Mouse (Mus musculus): ENCODE measurements around the gene Acot13.

The Acot13 gene

DNA sequence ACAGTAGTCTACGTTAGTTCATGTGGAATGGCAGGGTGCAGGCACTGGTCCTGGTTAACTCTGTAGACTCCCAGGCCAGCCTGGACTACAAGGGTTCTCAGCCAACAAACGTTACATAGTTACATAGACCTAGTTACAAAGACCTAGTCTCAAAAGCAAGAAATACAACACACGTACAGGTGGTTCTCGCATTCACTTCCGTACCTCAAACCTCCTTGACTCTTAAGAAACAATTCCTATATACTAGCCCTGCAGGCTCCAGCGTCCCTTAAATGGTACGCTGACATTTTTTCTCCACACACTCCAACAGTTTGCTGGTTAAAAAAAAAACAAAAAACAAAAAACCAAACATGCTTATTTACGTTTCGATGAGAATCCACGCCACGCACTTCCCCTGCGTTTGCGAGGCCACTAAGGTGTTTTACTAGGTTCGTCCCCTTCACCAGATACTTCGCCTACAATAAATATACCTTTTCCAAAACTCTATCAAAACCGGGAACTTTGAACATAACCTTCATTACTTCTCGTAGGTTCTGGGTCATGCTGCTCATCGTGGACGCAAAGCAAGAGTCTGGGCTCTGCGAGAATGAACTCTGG lies 486 bp downstream of the Acot13 start:
- no peak for DNase-seq (ENCODE audit: low read depth, low spot score)

DNA sequence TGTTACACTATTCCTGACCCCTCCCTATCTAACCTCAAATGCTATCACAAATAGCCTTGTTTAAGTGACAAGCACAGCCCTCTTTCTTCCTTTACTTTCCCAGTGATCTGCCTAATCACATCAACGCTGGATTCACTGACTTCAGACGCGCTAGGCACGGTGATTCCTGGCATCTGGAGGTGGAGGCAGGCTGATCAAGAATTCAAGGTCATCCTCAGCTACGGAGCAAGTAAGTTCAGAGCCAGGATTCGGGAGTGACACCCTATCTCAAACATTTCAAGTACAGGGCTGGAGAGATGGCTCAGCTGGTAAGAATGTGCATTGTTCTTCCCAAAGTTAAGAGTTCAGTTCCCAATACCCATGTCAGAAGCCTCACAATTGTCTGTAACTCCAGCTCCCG lies 5.2 kb downstream of the Acot13 start:
- DNase-seq (ENCODE audit: low read depth, low spot score) = peak; percentile 38

DNA sequence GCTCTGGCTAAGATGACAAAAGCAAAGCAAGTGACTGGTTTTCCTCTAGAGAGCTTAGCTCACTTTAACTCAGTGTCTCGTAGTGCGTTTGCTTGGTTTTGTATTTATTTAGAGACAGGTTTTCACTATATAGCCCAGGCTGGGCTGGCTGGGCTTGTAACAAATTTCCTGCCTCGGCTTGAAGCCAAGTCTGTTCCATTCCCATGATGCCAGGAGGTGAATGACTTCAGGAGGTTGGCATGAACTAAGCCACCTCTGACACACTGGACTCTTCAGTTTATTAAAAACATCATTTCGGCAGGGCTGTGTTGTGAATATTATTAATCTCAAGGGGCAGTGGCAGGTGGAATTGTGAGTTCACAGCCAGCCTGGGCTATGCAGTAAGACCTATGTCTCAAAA lies 5.8 kb downstream of the Acot13 start:
- no peak for DNase-seq (ENCODE audit: low read depth, low spot score)

DNA sequence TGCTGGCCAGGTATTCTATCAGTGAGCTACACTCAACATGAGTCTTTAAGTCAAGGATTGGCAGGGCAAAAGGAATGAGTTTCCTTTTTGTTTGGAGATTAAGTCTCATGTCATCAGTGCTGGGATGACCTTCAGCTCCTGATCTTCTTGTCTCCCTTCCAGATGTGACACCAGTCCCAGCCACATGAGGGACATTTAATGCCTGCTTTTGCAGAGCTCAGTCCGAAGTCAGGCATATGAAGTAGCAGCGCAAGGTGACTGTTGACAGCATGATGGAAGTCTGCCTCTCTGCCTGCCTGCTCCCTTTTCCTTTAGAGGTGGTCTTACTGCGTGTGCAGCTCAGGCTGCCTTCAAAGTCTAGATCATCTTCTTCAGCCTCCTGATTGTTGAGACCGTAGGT lies 6.7 kb downstream of the Acot13 start:
- no peak for DNase-seq (ENCODE audit: low read depth, low spot score)

DNA sequence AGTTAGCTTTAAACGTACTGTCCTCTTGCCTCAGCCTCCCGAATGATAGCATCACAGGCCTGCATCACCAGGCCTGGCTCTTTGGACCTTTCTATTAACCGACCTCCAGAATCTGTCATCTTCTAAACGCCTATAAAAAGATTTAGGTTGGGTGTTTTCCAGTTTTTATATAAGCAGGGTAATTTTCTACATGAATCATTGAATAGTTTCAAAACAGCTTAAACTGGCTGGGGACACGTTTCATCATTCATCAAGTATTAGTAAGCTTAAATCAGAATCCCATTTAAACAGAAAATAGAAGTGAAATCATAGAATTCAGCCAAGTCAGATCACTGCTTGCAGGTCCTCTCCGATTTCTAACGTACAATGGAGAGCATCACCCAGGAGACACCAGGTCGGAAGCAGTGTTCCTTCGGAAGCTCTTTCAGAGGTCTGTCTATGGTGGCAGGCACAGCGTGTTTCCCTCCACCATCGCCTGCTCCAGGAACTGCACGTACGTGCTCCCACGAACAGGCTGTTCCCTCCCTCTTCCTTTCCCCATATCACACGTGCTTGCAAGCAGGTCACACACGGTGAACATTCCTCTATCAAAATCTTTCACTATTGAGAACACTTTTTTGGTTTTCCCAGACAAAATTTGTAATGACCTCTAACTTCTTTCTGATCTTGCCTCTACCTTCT lies 8.5 kb downstream of the Acot13 start:
- no peak for DNase-seq (ENCODE audit: low read depth, low spot score)

DNA sequence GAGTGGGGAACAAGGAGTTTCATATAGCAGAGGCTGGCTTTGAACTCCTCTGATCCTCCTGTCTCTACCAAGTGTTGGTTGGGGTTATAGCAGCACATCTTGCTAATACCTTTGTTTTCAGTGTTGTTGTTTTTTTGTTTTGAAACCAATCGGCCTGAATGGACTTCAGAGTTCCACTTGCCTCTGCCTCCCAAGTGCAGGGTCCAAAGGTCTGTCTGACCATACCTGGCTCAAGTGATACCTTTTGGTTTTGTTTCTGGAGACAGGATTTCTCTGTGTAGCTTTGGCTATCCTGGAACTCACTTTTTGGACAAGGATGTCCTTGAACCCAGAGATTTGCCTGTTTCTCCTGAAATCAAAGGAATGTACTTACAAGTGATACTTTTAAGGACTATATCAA lies 11.4 kb downstream of the Acot13 start:
- DNase-seq (ENCODE audit: low read depth, low spot score) = no peak

DNA sequence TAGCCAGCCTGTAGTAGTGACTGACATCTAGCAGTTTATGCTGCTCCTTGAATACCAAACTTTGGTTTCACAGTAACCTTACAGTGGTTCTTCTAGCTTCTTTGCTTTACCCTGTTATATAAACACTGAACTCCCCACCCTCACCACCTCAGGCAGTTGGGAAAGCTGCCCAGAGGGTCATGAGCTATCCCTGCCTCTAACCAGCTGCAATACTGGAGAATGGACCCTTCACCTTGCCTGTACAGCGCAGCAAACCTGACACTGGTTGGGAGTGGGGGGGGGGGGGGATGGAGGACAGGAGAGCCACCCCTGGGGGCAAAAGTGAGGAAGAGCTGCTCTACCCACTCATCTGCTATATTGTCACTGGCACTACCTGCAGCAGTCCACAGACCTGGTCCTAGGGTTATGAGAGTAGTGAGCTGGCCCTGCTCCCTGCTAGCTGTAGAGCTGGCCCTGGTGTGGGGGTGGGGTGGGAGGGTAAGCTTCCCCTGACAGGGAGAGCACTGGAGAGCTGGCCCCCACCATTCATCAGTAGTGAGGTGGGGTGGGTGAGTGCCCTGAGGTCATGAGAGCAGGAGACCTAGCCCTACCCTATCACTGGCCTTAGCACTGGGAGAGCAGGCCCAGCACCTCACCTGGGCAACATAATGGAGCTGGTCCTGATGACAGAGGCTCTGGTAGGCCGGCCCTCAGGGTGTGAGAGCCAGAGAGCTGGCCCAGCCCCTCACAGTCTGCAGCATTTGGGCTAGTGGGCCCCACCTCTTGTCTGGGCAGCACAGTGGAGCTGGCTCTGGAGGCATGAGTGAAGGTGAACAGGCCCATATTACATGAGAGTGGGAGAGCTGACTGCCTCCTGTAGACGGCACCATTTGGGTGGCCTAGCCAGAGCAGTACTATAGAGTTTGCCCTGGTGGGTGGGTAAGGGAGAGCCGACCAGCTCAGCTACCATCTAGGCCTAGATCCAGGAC lies 14.9 kb downstream of the Acot13 start:
- DNase-seq (ENCODE audit: low read depth, low spot score) = no peak

DNA sequence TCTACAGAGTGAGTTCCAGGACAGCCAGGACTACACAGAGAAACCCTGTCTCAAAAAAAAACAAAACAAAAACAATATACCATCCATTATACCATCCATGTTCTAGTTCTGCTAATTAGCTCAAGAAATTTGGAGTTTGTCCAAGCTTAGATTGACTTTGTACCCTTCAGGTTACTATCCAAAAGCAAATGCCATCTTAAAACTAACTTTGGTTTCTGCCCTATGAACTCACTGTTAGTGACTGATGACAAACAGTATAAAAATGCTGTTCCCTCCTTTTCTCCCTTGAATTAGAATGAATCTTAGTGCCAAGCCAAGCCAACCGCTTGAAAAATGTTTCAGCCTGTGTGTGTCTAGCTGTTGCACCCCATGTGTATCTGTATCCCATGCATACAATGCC lies 16.7 kb downstream of the Acot13 start:
- DNase-seq (ENCODE audit: low read depth, low spot score) = no peak

DNA sequence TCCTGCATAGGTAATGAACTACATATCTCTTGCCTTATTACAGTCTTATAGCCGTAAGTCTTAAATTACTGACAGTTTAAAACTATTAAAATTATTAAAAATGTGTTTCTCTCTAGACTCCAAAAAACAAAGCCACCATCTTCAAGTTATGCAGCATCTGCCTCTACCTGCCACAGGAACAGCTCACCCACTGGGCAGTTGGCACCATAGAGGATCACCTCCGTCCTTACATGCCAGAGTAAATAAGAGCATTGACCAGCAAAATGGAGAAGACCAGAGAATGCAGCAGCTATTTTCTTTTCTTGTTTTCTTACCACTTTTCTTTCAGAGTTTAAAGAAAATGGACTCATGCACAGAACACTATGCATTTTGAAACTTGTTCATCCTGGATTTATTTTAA lies 18.8 kb downstream of the Acot13 start:
- no peak for DNase-seq (ENCODE audit: low read depth, low spot score)

DNA sequence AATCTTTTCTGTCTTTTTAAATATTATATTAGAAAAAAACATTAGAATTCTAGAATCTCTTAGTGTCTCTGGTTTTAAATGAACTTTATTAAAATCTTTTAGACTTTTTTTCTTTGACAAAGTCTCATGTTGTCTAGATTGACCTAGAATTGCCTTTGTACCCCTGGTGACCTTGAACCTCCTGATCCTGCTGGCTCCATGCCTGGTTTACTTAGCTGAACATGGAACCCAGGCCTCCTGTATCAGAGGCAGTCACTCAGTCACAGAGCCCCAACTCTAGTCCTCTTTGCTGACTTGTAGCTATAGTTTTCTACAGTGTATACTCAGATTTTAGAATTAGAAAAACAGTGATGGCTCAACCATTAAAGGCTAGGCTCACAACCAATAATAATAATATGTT lies 25.3 kb downstream of the Acot13 start:
- no peak for DNase-seq (ENCODE audit: low read depth, low spot score)

DNA sequence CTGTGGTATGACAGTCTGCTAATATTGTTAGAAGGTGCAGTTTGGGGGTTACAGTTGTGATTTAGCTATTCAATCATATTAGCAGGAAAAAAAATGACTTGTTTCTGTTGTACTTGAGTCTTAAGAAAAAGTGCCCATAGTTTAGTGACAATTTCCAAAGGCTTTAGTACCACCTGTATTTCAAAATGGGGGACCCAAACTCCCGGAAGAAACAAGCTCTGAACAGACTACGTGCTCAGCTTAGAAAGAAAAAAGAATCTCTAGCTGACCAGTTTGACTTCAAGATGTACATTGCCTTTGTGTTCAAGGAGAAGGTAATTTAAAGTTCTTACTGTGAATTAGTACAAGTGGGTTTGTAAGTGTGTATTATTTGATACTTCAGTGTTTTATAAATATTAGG lies 28.1 kb downstream of the Acot13 start:
- no peak for DNase-seq (ENCODE audit: low read depth, low spot score)

DNA sequence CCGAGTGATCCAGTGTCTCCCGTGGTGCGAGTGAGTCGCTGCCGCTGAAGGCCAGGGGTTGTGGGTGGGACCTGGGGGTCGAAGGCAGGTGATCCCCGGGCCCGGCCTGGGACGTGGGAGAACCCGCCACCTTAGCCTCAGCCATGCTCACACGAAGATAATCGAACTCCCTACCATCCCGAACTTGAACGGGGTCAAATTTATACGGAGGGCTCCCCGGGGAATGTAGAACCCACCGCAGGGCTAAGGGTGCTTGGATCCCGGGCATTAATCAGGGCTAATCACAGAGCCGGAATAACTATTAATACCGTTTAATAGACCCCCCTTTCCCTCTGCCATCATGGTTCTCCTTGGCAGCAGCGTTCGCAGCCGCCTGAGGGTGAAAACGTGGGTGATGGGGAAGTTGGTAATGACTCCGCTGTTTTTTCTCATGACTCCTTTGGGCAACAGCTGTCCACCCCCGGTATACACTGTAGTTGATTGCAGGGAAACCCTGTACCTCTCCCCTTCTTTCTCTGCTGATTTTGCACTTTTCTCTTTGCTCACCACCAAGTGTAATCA lies 29.1 kb downstream of the Acot13 start:
- DNase-seq (ENCODE audit: low read depth, low spot score) = no peak

DNA sequence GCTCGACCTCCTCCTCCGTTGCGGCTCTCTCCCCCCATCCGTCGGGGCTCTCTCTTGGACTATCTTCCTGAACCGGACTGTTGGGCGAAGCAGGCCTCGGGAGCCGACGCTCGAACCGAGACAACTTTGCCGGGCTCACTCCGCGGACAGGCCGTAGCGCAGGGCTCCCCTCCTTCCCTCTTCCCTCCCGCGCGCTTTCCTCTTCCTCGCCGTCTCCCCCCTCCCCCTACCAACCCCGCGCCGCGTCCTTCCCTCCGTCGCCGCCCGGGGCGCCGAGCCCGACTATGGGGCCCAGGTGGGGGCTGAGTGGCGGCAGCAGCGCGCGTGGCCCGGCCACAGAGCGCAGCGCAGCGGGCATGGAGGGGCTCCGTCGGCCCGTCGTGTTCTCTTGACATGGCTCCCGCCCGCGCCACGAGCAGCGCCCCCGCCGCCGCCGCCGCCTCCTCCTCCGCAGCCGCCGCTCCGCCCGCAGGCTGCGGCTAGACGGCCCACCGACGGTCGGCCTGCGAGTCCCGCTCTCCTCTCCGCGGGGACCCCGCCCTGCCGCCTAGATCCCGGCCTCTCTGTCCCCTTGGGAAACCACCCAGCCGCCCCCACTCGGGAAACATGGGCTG lies 29.9 kb downstream of the Acot13 start, which contains the start of gene BC005537:
BC005537 (plus strand) TSS at position 350 of the 614 bp plus-strand sequence.
- DNase-seq (ENCODE audit: low read depth, low spot score) = peak; percentile 39

DNA sequence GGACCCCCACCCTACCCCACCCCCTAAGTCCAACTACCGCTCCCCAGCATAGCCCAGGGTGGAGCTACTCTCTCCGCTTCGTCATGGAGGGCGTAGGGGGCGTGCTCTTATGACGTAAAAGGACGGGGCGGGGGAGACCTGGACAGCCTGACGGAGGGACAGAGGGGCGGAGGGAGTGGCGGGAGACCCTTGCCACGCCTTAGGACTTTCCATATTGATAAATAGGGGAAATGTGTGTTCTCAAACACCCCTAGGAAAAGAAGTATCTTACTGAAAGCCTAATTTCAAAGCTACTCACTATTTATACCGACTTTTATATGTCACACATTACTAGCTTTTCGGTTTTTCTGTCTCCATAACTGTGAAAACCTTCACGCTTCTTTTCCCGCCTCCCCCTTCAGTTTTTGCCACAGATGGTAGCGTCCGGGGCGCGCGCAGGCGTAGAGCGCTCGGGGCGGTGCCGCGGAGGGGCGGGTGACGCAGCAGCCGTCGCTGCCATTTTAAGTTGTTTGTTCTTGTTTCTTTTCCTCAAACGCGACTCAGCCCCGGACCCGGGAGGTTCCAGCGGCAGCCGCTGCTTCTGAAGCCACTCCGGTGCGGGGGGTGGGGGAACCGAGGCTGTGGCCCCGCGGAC lies 30.5 kb downstream of the Acot13 start:
- DNase-seq (ENCODE audit: low read depth, low spot score) = peak; percentile 98

DNA sequence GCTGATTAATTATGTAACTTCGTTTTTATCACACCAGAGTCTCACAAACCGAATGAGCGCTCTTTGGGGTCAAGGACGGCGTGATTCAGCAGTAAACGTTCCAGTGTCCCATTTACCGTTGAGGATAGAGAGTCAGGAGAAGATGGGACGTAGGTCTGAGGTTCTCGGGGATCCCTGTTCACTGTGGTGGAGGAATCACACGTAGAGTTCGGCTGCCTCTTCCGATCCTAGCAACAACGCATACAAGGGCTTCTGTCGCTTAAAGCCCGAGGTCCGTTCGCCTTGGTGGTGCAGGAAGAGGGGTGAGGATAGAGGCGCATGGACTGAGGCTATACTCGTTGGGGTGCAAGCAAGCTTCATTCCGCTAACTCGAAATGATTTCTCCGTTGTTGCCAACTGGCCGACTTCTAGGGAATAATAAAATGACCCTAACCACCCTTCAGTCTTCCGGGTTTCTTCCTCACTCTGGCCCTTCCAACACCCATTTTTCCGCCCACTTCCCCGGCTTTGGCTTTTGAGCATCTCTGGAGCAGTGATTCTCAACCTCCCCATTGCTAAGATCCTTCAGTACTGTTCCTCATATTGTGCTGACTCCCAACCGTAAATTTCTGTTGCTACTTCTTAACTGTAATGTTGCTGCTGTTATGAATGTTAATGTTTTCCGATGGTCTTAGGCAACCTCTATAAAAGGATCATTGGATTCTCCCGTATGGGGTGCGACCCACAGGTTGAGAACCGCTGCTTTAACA lies 31.2 kb downstream of the Acot13 start:
- peak; percentile 32 for DNase-seq (ENCODE audit: low read depth, low spot score)

DNA sequence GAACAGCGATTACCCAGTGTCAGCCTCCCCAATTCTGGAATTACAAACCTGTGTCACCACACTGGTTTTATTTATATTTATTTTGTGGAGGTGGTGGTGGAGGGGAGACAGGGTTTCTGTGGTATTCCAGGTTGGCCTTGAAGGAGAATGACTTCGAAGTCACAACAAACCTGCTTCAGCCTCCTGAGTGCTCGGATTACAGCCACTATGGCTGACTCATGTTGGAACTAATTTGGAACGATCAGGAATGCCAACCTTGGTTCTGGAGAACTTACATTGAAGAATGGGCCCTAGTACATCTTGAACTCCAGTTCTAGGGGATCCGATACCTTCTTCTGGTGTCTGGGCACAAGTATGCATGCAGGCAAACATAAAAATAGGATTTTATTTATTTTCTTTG lies 32.0 kb downstream of the Acot13 start:
- DNase-seq (ENCODE audit: low read depth, low spot score) = no peak

DNA sequence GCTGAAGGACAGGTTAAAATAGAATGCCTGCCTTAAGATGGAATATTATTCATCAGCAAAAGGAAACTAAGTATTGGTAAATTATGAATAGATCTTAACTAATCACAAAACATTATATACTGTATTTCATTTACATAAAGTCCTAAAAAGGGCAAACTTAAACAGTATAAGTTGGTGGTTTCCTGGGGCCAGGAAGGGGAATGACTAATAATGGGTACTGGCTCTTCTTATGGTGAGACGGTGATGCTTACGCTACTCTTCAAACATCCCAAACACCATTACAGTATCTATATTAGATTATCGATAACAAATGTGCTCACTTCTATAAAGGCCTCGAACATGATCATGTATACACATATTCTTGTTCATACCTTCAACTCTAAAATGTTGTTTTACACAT lies 32.7 kb downstream of the Acot13 start:
- no peak for DNase-seq (ENCODE audit: low read depth, low spot score)

DNA sequence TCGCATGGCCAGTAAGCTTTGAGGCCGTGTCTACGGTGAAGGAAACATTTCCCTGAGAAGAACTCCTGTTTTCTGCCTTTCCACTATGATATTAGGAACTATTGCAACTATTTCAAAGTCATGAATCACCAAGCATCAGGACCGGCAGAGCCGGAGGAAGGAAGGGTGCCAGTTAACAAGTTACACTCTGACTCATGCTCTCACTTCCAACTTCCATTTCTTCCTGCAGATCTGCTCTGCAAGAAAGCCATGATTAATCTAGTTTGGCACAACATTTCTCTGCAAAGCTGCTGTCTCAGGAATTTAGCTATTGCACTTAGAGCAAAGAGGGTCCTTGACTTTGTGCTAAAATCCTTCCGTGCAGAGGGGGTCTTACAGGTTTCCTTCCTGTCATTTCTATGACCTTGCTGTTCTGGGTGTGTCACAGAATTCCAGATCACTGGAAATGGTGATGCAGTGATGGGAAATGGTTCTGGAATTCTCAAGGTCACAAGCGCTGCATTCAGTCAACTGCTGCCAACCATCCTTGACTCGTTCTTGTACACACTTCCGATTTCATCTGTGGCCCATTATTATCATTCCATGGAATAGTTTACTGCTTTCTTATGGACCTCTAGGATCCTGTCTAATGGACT lies 38.8 kb downstream of the Acot13 start:
- DNase-seq (ENCODE audit: low read depth, low spot score) = peak; percentile 49

DNA sequence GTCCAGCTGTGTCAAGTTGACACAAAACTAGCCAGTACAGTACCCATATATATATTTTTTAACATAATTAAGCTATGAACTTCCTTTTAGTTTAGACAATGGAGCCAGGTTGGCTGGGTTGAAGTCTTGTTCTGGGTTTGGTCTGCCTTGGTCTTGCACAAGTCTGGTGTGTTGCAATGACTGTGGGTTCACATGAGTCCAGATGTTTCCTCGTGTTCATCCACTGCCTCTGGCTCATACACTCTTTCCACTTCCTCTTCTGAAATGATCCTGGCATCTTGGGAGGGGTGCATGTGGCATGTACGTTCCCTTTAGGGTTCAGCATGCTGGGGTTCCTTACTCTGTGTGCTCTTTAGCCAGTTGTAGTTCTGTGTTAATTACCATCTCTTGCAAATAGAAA lies 40.0 kb downstream of the Acot13 start:
- DNase-seq (ENCODE audit: low read depth, low spot score) = no peak

DNA sequence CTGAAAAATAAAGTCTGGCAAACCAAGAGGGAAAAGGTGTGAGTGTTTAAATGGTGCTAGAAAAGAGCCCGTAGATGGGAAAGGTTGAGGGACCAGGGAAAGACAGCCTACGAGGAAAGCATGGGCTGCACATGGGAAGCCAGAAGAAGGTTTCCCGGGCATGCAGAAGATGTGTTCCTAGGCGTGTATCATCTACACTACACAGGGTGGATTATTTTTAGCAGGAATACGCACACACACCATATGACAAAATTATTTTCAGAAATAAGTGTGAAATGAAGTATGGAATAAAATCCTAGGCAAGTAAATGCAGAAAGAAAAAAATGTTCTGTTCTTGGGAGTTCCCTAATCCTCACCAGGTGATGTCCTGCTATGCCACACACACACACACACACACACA lies 43.9 kb downstream of the Acot13 start:
- DNase-seq (ENCODE audit: low read depth, low spot score) = no peak
